Mouse (Mus musculus) forebrain, embryonic 14.5 days (tissue): ENCODE data around the gene Lgals4. TPM values are rescaled to one million over a fixed set of nuclear protein-coding genes. Genes with fewer than 3 reads are reported as not detected.
"Not testable (repeated sequence)": the region's sequence is repeated elsewhere in the genome, so short reads cannot be mapped to it uniquely, and the experiment has no call there.

Experiments
- ATAC-seq: fragments of 200-750 bp; cut with Nextera tagmentation; 2 replicates; pipeline ENCODE4 v1.8.0; 2017; ENCODE audit warnings: mild to moderate bottlenecking, moderate library complexity
- DNase-seq: peaks from one replicate; pipeline ENCODE4 v3.0.0-alpha.2; 2015; ENCODE audit warnings: low spot score
- H3K27ac ChIP-seq: fragments of 300-500 bp; sonication (generic); 2 replicates; pipeline ENCODE4 v1.5.1; 2014; ENCODE audit warnings: low read depth, mild to moderate bottlenecking, control low read depth, low read length, moderate library complexity
- H3K27me3 ChIP-seq: fragments of 300-500 bp; sonication (generic); replicated peaks from 2 replicates; pipeline ENCODE4 v1.6.1; 2014; ENCODE audit warnings: low read length, control low read depth, mixed read lengths; ENCODE audit not compliant: control insufficient read depth, insufficient read depth
- H3K36me3 ChIP-seq: fragments of 300-500 bp; sonication (generic); 2 replicates; pipeline ENCODE4 v1.6.1; 2014; ENCODE audit warnings: low read length, control low read depth; ENCODE audit not compliant: control insufficient read depth, insufficient read depth
- H3K4me1 ChIP-seq: fragments of 300-500 bp; sonication (generic); 2 replicates; pipeline ENCODE4 v1.6.1; 2014; ENCODE audit warnings: antibody characterized with exemption, low read length, control low read depth; ENCODE audit not compliant: control insufficient read depth, insufficient read depth
- H3K4me2 ChIP-seq: fragments of 300-500 bp; sonication (generic); 2 replicates; pipeline ENCODE4 v1.6.1; 2014; ENCODE audit warnings: mild to moderate bottlenecking, control low read depth, low read length
- H3K4me3 ChIP-seq: fragments of 300-500 bp; sonication (generic); 2 replicates; pipeline ENCODE4 v1.5.1; 2014; ENCODE audit warnings: low read depth, low read length, control low read depth
- H3K9ac ChIP-seq: fragments of 300-500 bp; sonication (generic); 2 replicates; pipeline ENCODE4 v1.6.1; 2014; ENCODE audit warnings: mild to moderate bottlenecking, low read length, control low read depth, moderate library complexity
- H3K9me3 ChIP-seq: fragments of 300-500 bp; sonication (generic); replicated peaks from 2 replicates; pipeline ENCODE4 v1.6.1; 2016; ENCODE audit warnings: low read length, control low read depth, mixed read lengths; ENCODE audit not compliant: control insufficient read depth
- WGBS: fragments of 180-500 bp; shearing (Covaris S2); extraction: QIAGEN DNeasy Blood & Tissue Kit; methylation state at CpG from one replicate; pipeline ENCODE4 v1.1.7; 2014; 5-methylcytosine and 5-hydroxymethylcytosine counted together
- polyA plus RNA-seq: library from polyadenylated mRNA; unstranded; fragments of >200 nt; fragmentation: Nextera tagmentation; extraction: Ambion mirVana; gene quantifications from 2 replicates; pipeline ENCODE4 v1.2.1, GENCODE M21; 2014

Lgals4 gene
- polyA plus RNA-seq, 1 experiment from 2014 or later = 1.7 TPM

- Histone ChIP-seq H3K4me2 (no peak overlapping the region), H3K9ac (no peak overlapping the region), H3K4me3 (no peak overlapping the region), H3K36me3 (no peaks in the 10 kb centered on the region), H3K27me3 (no peaks in the 10 kb centered on the region), H3K4me1 (no peaks in the 10 kb centered on the region), H3K9me3 (no peaks in the 10 kb centered on the region), H3K27ac (no peak overlapping the region)
- WGBS = 75% methylated on average over 7 of the region's 7 CpGs
- no peak for ATAC-seq
- no peak for DNase-seq
Measured at GRCm38 (mm10) chr7:28879606-28880005, 46.0 kb downstream of the Lgals4 start.

GRCm38 (mm10) chr7:28880554-28880953 lies 46.9 kb downstream of the Lgals4 start:
- no peaks in the 10 kb centered on the region for H3K36me3 ChIP-seq
- H3K27me3 ChIP-seq = no peaks in the 10 kb centered on the region
- H3K9ac ChIP-seq = no peak overlapping the region
- no peaks in the 10 kb centered on the region for H3K9me3 ChIP-seq
- no peak overlapping the region for H3K4me3 ChIP-seq
- no peak overlapping the region for H3K27ac ChIP-seq
- H3K4me2 ChIP-seq = no peak overlapping the region
- H3K4me1 ChIP-seq = no peaks in the 10 kb centered on the region
- 82% methylated on average over 10 of the region's 10 CpGs for WGBS
- DNase-seq (no peak), ATAC-seq (no peak)

- H3K4me2 ChIP-seq = no peak within 1 kb of the TSS
- ATAC-seq = no peak
- no peaks in the 10 kb centered on the region for H3K36me3 ChIP-seq
- H3K4me1 ChIP-seq = no peaks in the 10 kb centered on the region
- WGBS = 32% methylated on average over 13 of the region's 13 CpGs
- no peaks in the 10 kb centered on the region for H3K9me3 ChIP-seq
- H3K27ac ChIP-seq = no peak within 1 kb of the TSS
- no peak within 1 kb of the TSS for H3K9ac ChIP-seq
- H3K27me3 ChIP-seq = no peaks in the 10 kb centered on the region
- DNase-seq = no peak
- H3K4me3 ChIP-seq = no peak within 1 kb of the TSS
Measured at GRCm38 (mm10) chr7:28881199-28881598, 47.5 kb downstream of the Lgals4 start, which contains the start of gene Capn12. Capn12 (plus strand) TSS chr7:28881422.

GRCm38 (mm10) chr7:28883039-28883438 lies 49.4 kb downstream of the Lgals4 start:
- no peak overlapping the region for H3K4me3 ChIP-seq
- no peaks in the 10 kb centered on the region for H3K36me3 ChIP-seq
- no peak for ATAC-seq
- DNase-seq = no peak
- H3K9me3 ChIP-seq = no peaks in the 10 kb centered on the region
- H3K27ac ChIP-seq = no peak overlapping the region
- WGBS = 63% methylated on average over 11 of the region's 11 CpGs
- H3K4me2 ChIP-seq = no peak overlapping the region
- H3K4me1 ChIP-seq = no peaks in the 10 kb centered on the region
- no peak overlapping the region for H3K9ac ChIP-seq
- H3K27me3 ChIP-seq = peaks cover 9% of the 10 kb centered on the region

- not testable (repeated sequence) for H3K9me3 ChIP-seq, H3K9ac ChIP-seq, H3K4me1 ChIP-seq, ATAC-seq, H3K4me3 ChIP-seq, H3K4me2 ChIP-seq, H3K36me3 ChIP-seq, H3K27ac ChIP-seq, DNase-seq
- WGBS = 94% methylated on average over 4 of the region's 4 CpGs
- peaks cover 14% of the 10 kb centered on the region for H3K27me3 ChIP-seq
Measured at GRCm38 (mm10) chr7:28883704-28884103, 50.0 kb downstream of the Lgals4 start.

- Histone ChIP-seq H3K27ac (no peak overlapping the region), H3K4me3 (no peak overlapping the region), H3K9me3 (no peaks in the 10 kb centered on the region), H3K9ac (no peak overlapping the region), H3K36me3 (peaks cover 10% of the 10 kb centered on the region; the same call in 1 of the 2 replicates), H3K27me3 (peaks cover 18% of the 10 kb centered on the region), H3K4me2 (no peak overlapping the region), H3K4me1 (no peaks in the 10 kb centered on the region)
- DNase-seq = no peak
- WGBS = 20% methylated on average over 14 of the region's 14 CpGs
- no peak for ATAC-seq
Measured at GRCm38 (mm10) chr7:28886486-28886885, 52.8 kb downstream of the Lgals4 start.

- H3K9ac ChIP-seq = peak overlapping the region; percentile 50
- peak; percentile 19 for DNase-seq
- H3K27me3 ChIP-seq = peaks cover 18% of the 10 kb centered on the region
- H3K9me3 ChIP-seq = no peaks in the 10 kb centered on the region
- peak overlapping the region; percentile 23 for H3K4me3 ChIP-seq
- H3K4me1 ChIP-seq = no peaks in the 10 kb centered on the region
- no peak overlapping the region for H3K27ac ChIP-seq
- ATAC-seq = peak; percentile 45
- peaks cover 30% of the 10 kb centered on the region for H3K36me3 ChIP-seq
- H3K4me2 ChIP-seq = peak overlapping the region; percentile 50
- WGBS = 2% methylated on average over 27 of the region's 27 CpGs
Measured at GRCm38 (mm10) chr7:28888701-28889161, 55.1 kb downstream of the Lgals4 start.

Other genes starting within 250 kb of the Lgals4 start
- 20.1 and 24.1 TPM in 2 replicates for gene Samd4b, start 235.7 kb upstream of the Lgals4 start, polyA plus RNA-seq
- 12.6 and 16.0 TPM in 2 replicates for gene Pak4, start 235.7 kb upstream of the Lgals4 start, polyA plus RNA-seq
- gene Acp7, start 202.5 kb upstream of the Lgals4 start, polyA plus RNA-seq = not detected in 2 replicates
- gene Fbxo27, start 141.0 kb upstream of the Lgals4 start, polyA plus RNA-seq = 4.3 and 5.9 TPM in 2 replicates
- gene Fbxo17, start 117.0 kb upstream of the Lgals4 start, polyA plus RNA-seq = 3.0 and 3.4 TPM in 2 replicates
- 133 and 141 TPM in 2 replicates for gene Mrps12, start 92.0 kb upstream of the Lgals4 start, polyA plus RNA-seq
- 17.6 and 17.7 TPM in 2 replicates for gene Sars2, start 91.9 kb upstream of the Lgals4 start, polyA plus RNA-seq
- not detected in 2 replicates for gene Ccer2, start 77.7 kb upstream of the Lgals4 start, polyA plus RNA-seq
- 110 and 115 TPM in 2 replicates for gene Sirt2, start 67.1 kb upstream of the Lgals4 start, polyA plus RNA-seq
- gene Nfkbib, start 66.3 kb upstream of the Lgals4 start, polyA plus RNA-seq = 61.0 and 62.4 TPM in 2 replicates
- gene Rinl, start 44.9 kb upstream of the Lgals4 start, polyA plus RNA-seq = 1.3 and 1.5 TPM in 2 replicates
- gene Hnrnpl, start 25.3 kb upstream of the Lgals4 start, polyA plus RNA-seq = 190 and 198 TPM in 2 replicates
- 103 and 107 TPM in 2 replicates for gene Ech1, start 8.6 kb upstream of the Lgals4 start, polyA plus RNA-seq
- 2.4 and 4.2 TPM in 2 replicates for gene Lgals7, start 30.0 kb downstream of the Lgals4 start, polyA plus RNA-seq
- gene Capn12, start 47.6 kb downstream of the Lgals4 start, polyA plus RNA-seq = 0.11 and 0.38 TPM in 2 replicates
- 101 and 128 TPM in 2 replicates for gene Actn4, start 128.5 kb downstream of the Lgals4 start, polyA plus RNA-seq
- gene Eif3k, start 148.0 kb downstream of the Lgals4 start, polyA plus RNA-seq = 345 and 412 TPM in 2 replicates
- gene Map4k1, start 148.2 kb downstream of the Lgals4 start, polyA plus RNA-seq = 6.1 and 6.9 TPM in 2 replicates